Mouse (Mus musculus) CH12.LX (cell line): ENCODE data around the gene Map1b.

Source experiments
- E2F4 ChIP-seq: IDR thresholded peaks from 2 replicates; pipeline ENCODE4 v1.6.1; 2011; ENCODE audit warnings: low read depth, low read length, improper control_type of control experiment; ENCODE audit not compliant: insufficient replicate concordance
- ELF1 ChIP-seq: IDR thresholded peaks from 2 replicates; pipeline ENCODE4 v1.6.1; 2014; ENCODE audit warnings: low read depth, mild to moderate bottlenecking, inconsistent platforms, low read length, improper control_type of control experiment
- MAZ ChIP-seq: IDR thresholded peaks from 2 replicates; pipeline ENCODE4 v1.6.1; 2012; ENCODE audit warnings: low read depth, mild to moderate bottlenecking, inconsistent platforms, low read length, improper control_type of control experiment, moderate library complexity
- SMC3 ChIP-seq: IDR thresholded peaks from 2 replicates; pipeline ENCODE4 v1.6.1; 2011; ENCODE audit warnings: low read depth, low read length, improper control_type of control experiment
- ZKSCAN1 ChIP-seq: IDR thresholded peaks from 2 replicates; pipeline ENCODE4 v1.6.1; 2012; ENCODE audit warnings: low read depth, inconsistent platforms, low read length, improper control_type of control experiment, borderline replicate concordance
- ZNF384 ChIP-seq: IDR thresholded peaks from 2 replicates; pipeline ENCODE4 v1.6.1; 2012; ENCODE audit warnings: low read depth, low read length, improper control_type of control experiment, inconsistent platforms

- TF ChIP-seq ZNF384: no peak
- TF ChIP-seq MAZ: no peak
- no peak for TF ChIP-seq SMC3
- TF ChIP-seq ZKSCAN1: no peak
- no peak for TF ChIP-seq ELF1
- TF ChIP-seq E2F4: no peak
These were observed 79.3 kb downstream of the Map1b start for GRCm38 (mm10) chr13:99437051-99437450.
